Mouse (Mus musculus) megakaryocyte, embryonic 14.5 days (primary cell): ENCODE measurements around the gene Tent5b. TPM values are rescaled to one million over a fixed set of nuclear protein-coding genes. Genes with fewer than 3 reads are reported as not detected.
A peak's percentile ranks its signal among the peaks of the same experiment; 100 is the strongest.

Experiments
- H3K27me3 ChIP-seq: replicated peaks from 2 replicates; pipeline ENCODE3; 2012; ENCODE audit warnings: inconsistent platforms
- H3K36me3 ChIP-seq: replicated peaks from 2 replicates; pipeline ENCODE3; 2012; ENCODE audit warnings: low read length, inconsistent platforms, mixed read lengths
- H3K4me1 ChIP-seq: 2 replicates; pipeline ENCODE4 v1.6.1; 2012; ENCODE audit warnings: inconsistent platforms
- H3K4me3 ChIP-seq: replicated peaks from 2 replicates; pipeline ENCODE3; 2012; ENCODE audit warnings: moderate library complexity, mild to moderate bottlenecking, inconsistent platforms
- H3K9me3 ChIP-seq: 2 replicates; pipeline ENCODE4 v1.6.1; 2012; ENCODE audit warnings: inconsistent platforms
- FLI1 ChIP-seq: IDR thresholded peaks from 2 replicates; pipeline ENCODE4 v1.6.1; 2012; ENCODE audit warnings: low read length, inconsistent platforms, mixed read lengths
- GATA1 ChIP-seq: IDR thresholded peaks from 3 replicates; pipeline ENCODE4 v1.6.1; 2012; ENCODE audit warnings: mixed read lengths, low read length, inconsistent platforms, borderline replicate concordance
- polyA plus RNA-seq: library from polyadenylated mRNA; stranded (reverse); fragments of >175 nt; gene quantifications from 2 replicates; pipeline ENCODE4 v1.2.3, GENCODE M21; 2012; ENCODE audit warnings: low replicate concordance; ENCODE audit not compliant: insufficient read depth

Tent5b gene
- polyA plus RNA-seq, 1 experiment: not detected

GRCm38 (mm10) chr4:133512972-133513371, 33.0 kb downstream of the Tent5b start:
- H3K4me3 ChIP-seq: no peak overlapping the region
- no peaks in the 10 kb centered on the region for H3K9me3 ChIP-seq
- TF ChIP-seq FLI1 (no peak), GATA1 (no peak)
- peaks cover 3% of the 10 kb centered on the region; the same call in 1 of the 2 replicates for H3K4me1 ChIP-seq
- H3K36me3 ChIP-seq: no peaks in the 10 kb centered on the region
- peaks cover 53% of the 10 kb centered on the region for H3K27me3 ChIP-seq

GRCm38 (mm10) chr4:133518601-133519368, 38.9 kb downstream of the Tent5b start, which contains the start of gene Kdf1:
Gene Kdf1 (plus strand): TSS chr4:133518963.
- peaks cover 12% of the 10 kb centered on the region for H3K4me1 ChIP-seq
- H3K4me3 ChIP-seq: peak within 1 kb of the TSS; percentile 88
- TF ChIP-seq FLI1 (no peak), GATA1 (no peak)
- peaks cover 74% of the 10 kb centered on the region for H3K27me3 ChIP-seq
- H3K36me3 ChIP-seq: no peaks in the 10 kb centered on the region
- no peaks in the 10 kb centered on the region for H3K9me3 ChIP-seq

- H3K27me3 ChIP-seq: peaks cover 79% of the 10 kb centered on the region
- H3K4me3 ChIP-seq: peak overlapping the region; percentile 88
- no peak for TF ChIP-seq GATA1
- H3K4me1 ChIP-seq: peaks cover 12% of the 10 kb centered on the region
- no peaks in the 10 kb centered on the region for H3K9me3 ChIP-seq
- H3K36me3 ChIP-seq: no peaks in the 10 kb centered on the region
Measured at GRCm38 (mm10) chr4:133519369-133519665, 39.4 kb downstream of the Tent5b start.

GRCm38 (mm10) chr4:133521502-133521901, 41.6 kb downstream of the Tent5b start:
- H3K4me3 ChIP-seq: no peak overlapping the region
- H3K4me1 ChIP-seq: peaks cover 12% of the 10 kb centered on the region
- peaks cover 69% of the 10 kb centered on the region for H3K27me3 ChIP-seq
- TF ChIP-seq FLI1: no peak
- no peak for TF ChIP-seq GATA1
- H3K36me3 ChIP-seq: no peaks in the 10 kb centered on the region
- H3K9me3 ChIP-seq: peaks cover 3% of the 10 kb centered on the region; the same call in 1 of the 2 replicates

GRCm38 (mm10) chr4:133527788-133528187, 47.9 kb downstream of the Tent5b start:
- Histone ChIP-seq H3K27me3 (peaks cover 16% of the 10 kb centered on the region), H3K4me1 (no peaks in the 10 kb centered on the region), H3K9me3 (peaks cover 3% of the 10 kb centered on the region; the same call in 1 of the 2 replicates), H3K4me3 (no peak overlapping the region), H3K36me3 (peaks cover 48% of the 10 kb centered on the region)
- TF ChIP-seq FLI1 (no peak), GATA1 (no peak)

- peaks cover 12% of the 10 kb centered on the region for H3K4me1 ChIP-seq
- no peaks in the 10 kb centered on the region for H3K27me3 ChIP-seq
- H3K4me3 ChIP-seq: no peak overlapping the region
- peaks cover 94% of the 10 kb centered on the region for H3K36me3 ChIP-seq
- no peak for TF ChIP-seq FLI1
- TF ChIP-seq GATA1: no peak
- H3K9me3 ChIP-seq: no peaks in the 10 kb centered on the region
Measured at GRCm38 (mm10) chr4:133532777-133533176, 52.8 kb downstream of the Tent5b start.

GRCm38 (mm10) chr4:133536081-133536480, 56.1 kb downstream of the Tent5b start:
- no peaks in the 10 kb centered on the region for H3K27me3 ChIP-seq
- H3K4me3 ChIP-seq: no peak overlapping the region
- TF ChIP-seq GATA1 (no peak), FLI1 (no peak)
- H3K36me3 ChIP-seq: peaks cover 92% of the 10 kb centered on the region
- H3K4me1 ChIP-seq: peaks cover 17% of the 10 kb centered on the region
- no peaks in the 10 kb centered on the region for H3K9me3 ChIP-seq

GRCm38 (mm10) chr4:133536652-133537051, 56.7 kb downstream of the Tent5b start:
- TF ChIP-seq FLI1: no peak
- TF ChIP-seq GATA1: no peak
- Histone ChIP-seq H3K9me3 (no peaks in the 10 kb centered on the region), H3K36me3 (peaks cover 92% of the 10 kb centered on the region), H3K4me1 (peaks cover 22% of the 10 kb centered on the region), H3K4me3 (no peak overlapping the region), H3K27me3 (no peaks in the 10 kb centered on the region)

Other genes starting within 250 kb of the Tent5b start
- 4.1 and 11.6 TPM in 2 replicates for gene Map3k6, start 239.3 kb upstream of the Tent5b start, polyA plus RNA-seq
- 6.0 TPM in 1 of 2 replicates, not detected in the other for gene Sytl1, start 217.0 kb upstream of the Tent5b start, polyA plus RNA-seq
- 5.8 and 12.2 TPM in 2 replicates for gene Tmem222, start 202.3 kb upstream of the Tent5b start, polyA plus RNA-seq
- gene Wdtc1, start 126.7 kb upstream of the Tent5b start, polyA plus RNA-seq: 85.7 and 118 TPM in 2 replicates
- 50.9 and 56.9 TPM in 2 replicates for gene Slc9a1, start 110.4 kb upstream of the Tent5b start, polyA plus RNA-seq
- gene Trnp1, start 18.4 kb downstream of the Tent5b start, polyA plus RNA-seq: 0.22 and 2.8 TPM in 2 replicates
- gene Kdf1, start 38.8 kb downstream of the Tent5b start, polyA plus RNA-seq: 0.83 and 4.7 TPM in 2 replicates
- gene Nudc, start 65.9 kb downstream of the Tent5b start, polyA plus RNA-seq: 27.7 and 283 TPM in 2 replicates
- gene Nr0b2, start 73.2 kb downstream of the Tent5b start, polyA plus RNA-seq: not detected in 2 replicates
- gene Gpatch3, start 94.6 kb downstream of the Tent5b start, polyA plus RNA-seq: 5.4 and 30.6 TPM in 2 replicates
- 45.3 and 49.8 TPM in 2 replicates for gene Gpn2, start 104.2 kb downstream of the Tent5b start, polyA plus RNA-seq
- 9.2 and 15.3 TPM in 2 replicates for gene Sfn, start 122.0 kb downstream of the Tent5b start, polyA plus RNA-seq
- 53.7 and 98.5 TPM in 2 replicates for gene Zdhhc18, start 170.0 kb downstream of the Tent5b start, polyA plus RNA-seq
- 9.8 and 12.4 TPM in 2 replicates for gene Pigv, start 192.5 kb downstream of the Tent5b start, polyA plus RNA-seq